Mouse (Mus musculus) midbrain, postnatal 0 days (tissue): ENCODE data around the gene Plod1. TPM values are rescaled to one million over a fixed set of nuclear protein-coding genes. Genes with fewer than 3 reads are reported as not detected.

Experiments used
- ATAC-seq: fragments of 200-750 bp; cut with Nextera tagmentation; 2 replicates; pipeline ENCODE4 v1.8.0; 2017; ENCODE audit warnings: moderate number of reproducible peaks, mild to moderate bottlenecking, moderate TSS enrichment, moderate library complexity; ENCODE audit not compliant: low FRiP score
- DNase-seq: peaks from one replicate; pipeline ENCODE4 v3.0.0-alpha.2; 2015; ENCODE audit warnings: low spot score
- H3K27ac ChIP-seq: fragments of 300-500 bp; sonication (generic); 2 replicates; pipeline ENCODE4 v1.5.1; 2014; ENCODE audit warnings: low read depth, mild to moderate bottlenecking, low read length, mixed read lengths
- H3K27me3 ChIP-seq: fragments of 300-500 bp; sonication (generic); 2 replicates; pipeline ENCODE4 v1.6.1; 2014; ENCODE audit warnings: low read length, control low read depth, mixed read lengths; ENCODE audit not compliant: insufficient read depth
- H3K36me3 ChIP-seq: fragments of 300-500 bp; sonication (generic); 2 replicates; pipeline ENCODE4 v1.6.1; 2014; ENCODE audit warnings: low read length, control low read depth, mixed read lengths; ENCODE audit not compliant: insufficient read depth
- H3K4me1 ChIP-seq: fragments of 300-500 bp; sonication (generic); 2 replicates; pipeline ENCODE4 v1.6.1; 2014; ENCODE audit warnings: mild to moderate bottlenecking, control low read depth, antibody characterized with exemption, low read length, mixed read lengths; ENCODE audit not compliant: insufficient read depth
- H3K4me2 ChIP-seq: fragments of 300-500 bp; sonication (generic); 2 replicates; pipeline ENCODE4 v1.6.1; 2014; ENCODE audit warnings: low read depth, mild to moderate bottlenecking, low read length, mixed read lengths; ENCODE audit not compliant: poor library complexity, severe bottlenecking
- H3K4me3 ChIP-seq: fragments of 300-500 bp; sonication (generic); 2 replicates; pipeline ENCODE4 v1.5.1; 2014; ENCODE audit warnings: low read depth, mild to moderate bottlenecking, low read length, moderate library complexity
- H3K9ac ChIP-seq: fragments of 300-500 bp; sonication (generic); replicated peaks from 2 replicates; pipeline ENCODE4 v1.6.1; 2014; ENCODE audit warnings: mild to moderate bottlenecking, low read length, moderate library complexity, mixed read lengths; ENCODE audit not compliant: poor library complexity, severe bottlenecking
- H3K9me3 ChIP-seq: fragments of 300-500 bp; sonication (generic); 2 replicates; pipeline ENCODE4 v1.6.1; 2016; ENCODE audit warnings: low read length, control low read depth
- CTCF ChIP-seq: IDR thresholded peaks from 2 replicates; pipeline ENCODE4 v1.5.1; 2016; ENCODE audit warnings: antibody characterized with exemption, mild to moderate bottlenecking
- WGBS: fragments of 180-500 bp; shearing (Covaris S2); extraction: QIAGEN DNeasy Blood & Tissue Kit; methylation state at CpG from one replicate; pipeline ENCODE4 v1.1.7; 2014; 5-methylcytosine and 5-hydroxymethylcytosine counted together
- polyA plus RNA-seq: library from polyadenylated mRNA; unstranded; fragments of >200 nt; fragmentation: Nextera tagmentation; extraction: Ambion mirVana; gene quantifications from 2 replicates; pipeline ENCODE4 v1.2.1, GENCODE M21; 2015
- total RNA-seq: library from RNA; depleted of rRNA; stranded (reverse); fragments of >200 nt; gene quantifications from 2 replicates; pipeline ENCODE4 v1.2.3, GENCODE M21; 2014

The Plod1 gene
- total and polyA plus RNA-seq, 2 experiments from 2014 or later, result 20.0 to 26.1 TPM

DNA sequence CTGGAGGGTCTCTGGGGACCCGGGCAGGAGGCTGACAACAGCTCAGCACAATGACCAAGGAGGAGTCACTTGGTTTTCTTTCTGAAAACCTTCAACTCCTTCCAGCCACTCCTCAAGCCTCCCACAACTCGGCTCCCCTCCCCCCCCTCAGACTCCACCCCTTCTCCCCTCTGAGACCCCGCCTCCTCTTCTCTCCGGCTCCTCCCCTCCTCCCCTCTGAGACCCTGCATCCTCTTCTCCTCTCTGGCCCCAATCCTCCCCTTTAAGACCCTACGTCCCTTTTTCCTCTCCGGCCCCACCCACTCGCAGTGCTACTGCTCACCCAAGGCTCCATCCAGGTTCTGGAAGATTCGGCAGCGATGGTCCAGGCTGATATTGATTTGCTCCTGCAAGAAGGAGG, 8.4 kb downstream of the Plod1 start:
- TF ChIP-seq CTCF, result no peak
- Histone ChIP-seq H3K4me1 (no peaks in the 10 kb centered on the region), H3K9ac (no peak overlapping the region), H3K9me3 (no peaks in the 10 kb centered on the region), H3K36me3 (no peaks in the 10 kb centered on the region), H3K4me3 (no peak overlapping the region), H3K27ac (no peak overlapping the region), H3K27me3 (no peaks in the 10 kb centered on the region), H3K4me2 (no peak overlapping the region)
- ATAC-seq (0 out of 2 replicates have a peak, but pooled peaks have one; percentile 31), DNase-seq (no peak)
- 15% methylated on average over 9 of the region's 9 CpGs for WGBS

DNA sequence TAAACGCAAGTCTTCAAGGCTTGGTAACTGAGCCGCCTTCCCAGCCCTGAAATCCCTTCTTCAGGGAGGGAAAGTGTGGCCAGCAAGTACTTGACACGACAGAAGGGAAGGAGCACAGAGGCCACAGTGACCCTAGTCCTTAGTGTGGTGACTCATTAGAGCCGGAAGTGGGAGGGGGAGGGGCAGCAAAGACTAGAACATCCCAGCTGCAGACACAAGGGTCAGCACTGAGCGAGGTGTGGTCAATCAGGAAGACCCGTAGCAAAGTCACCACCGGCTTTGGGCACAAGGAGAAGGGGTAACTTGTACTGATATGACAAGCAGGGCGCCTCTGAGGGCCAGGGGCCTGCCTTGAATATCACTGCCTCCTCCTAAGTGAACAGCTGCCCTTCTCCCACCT, 8.9 kb downstream of the Plod1 start:
- H3K4me2 ChIP-seq, result no peak overlapping the region
- no peak overlapping the region for H3K27ac ChIP-seq
- no peak overlapping the region for H3K9ac ChIP-seq
- H3K4me1 ChIP-seq, result no peaks in the 10 kb centered on the region
- no peaks in the 10 kb centered on the region for H3K9me3 ChIP-seq
- no peaks in the 10 kb centered on the region for H3K27me3 ChIP-seq
- no peak overlapping the region for H3K4me3 ChIP-seq
- H3K36me3 ChIP-seq, result no peaks in the 10 kb centered on the region
- WGBS, result 46% methylated on average over 8 of the region's 8 CpGs
- no peak for ATAC-seq
- no peak for TF ChIP-seq CTCF
- DNase-seq, result no peak

DNA sequence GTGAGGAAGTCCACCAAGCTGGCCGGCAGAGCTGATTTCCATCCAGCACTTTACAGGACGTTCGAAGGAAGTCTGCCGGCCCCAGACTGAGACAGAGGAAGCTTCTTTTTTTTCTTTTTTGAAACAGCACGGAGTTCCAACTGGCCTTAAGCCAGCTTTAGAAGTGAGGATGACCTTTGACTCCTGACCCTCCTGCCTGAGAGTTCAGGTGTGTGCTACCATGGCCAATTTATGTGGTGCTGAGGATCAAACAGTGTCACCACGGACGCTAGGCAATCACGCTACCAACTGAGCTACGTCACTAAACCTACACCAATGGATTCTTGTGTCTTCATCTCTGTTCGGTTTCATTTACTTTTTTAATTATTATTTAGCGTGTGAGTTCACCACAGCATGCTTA, 14.2 kb downstream of the Plod1 start:
- no peak for TF ChIP-seq CTCF
- H3K4me3 ChIP-seq, result no peak overlapping the region
- no peaks in the 10 kb centered on the region for H3K36me3 ChIP-seq
- ATAC-seq (no peak), DNase-seq (no peak)
- WGBS, result 76% methylated on average over 11 of the region's 11 CpGs
- no peaks in the 10 kb centered on the region for H3K27me3 ChIP-seq
- H3K4me1 ChIP-seq, result no peaks in the 10 kb centered on the region
- H3K4me2 ChIP-seq, result no peak overlapping the region
- H3K9ac ChIP-seq, result no peak overlapping the region
- H3K9me3 ChIP-seq, result no peaks in the 10 kb centered on the region
- no peak overlapping the region for H3K27ac ChIP-seq

DNA sequence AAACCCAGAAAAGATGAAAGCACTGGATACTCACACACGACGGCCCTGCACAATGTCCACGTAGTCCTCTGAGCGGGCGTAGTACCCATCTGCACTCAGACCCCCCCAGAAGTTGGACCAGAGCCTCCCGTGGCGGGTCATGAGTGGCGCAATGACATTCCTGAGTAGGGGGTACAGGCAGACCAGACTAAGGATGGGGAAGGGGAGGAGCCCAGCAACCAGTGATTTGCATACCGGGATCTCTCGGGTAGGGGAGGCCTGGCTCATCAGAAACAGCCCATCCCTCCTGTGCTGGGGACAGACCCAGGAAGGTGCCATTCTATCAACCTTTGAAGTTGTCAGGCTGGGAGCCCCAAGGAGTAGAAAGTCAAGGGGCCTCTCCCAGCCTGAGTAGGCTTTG, 15.6 kb downstream of the Plod1 start:
- Histone ChIP-seq H3K36me3 (no peaks in the 10 kb centered on the region), H3K9ac (no peak overlapping the region), H3K27ac (no peak overlapping the region), H3K4me3 (no peak overlapping the region), H3K9me3 (no peaks in the 10 kb centered on the region), H3K4me2 (no peak overlapping the region), H3K27me3 (no peaks in the 10 kb centered on the region), H3K4me1 (no peaks in the 10 kb centered on the region)
- no peak for TF ChIP-seq CTCF
- WGBS, result 24% methylated on average over 10 of the region's 10 CpGs
- ATAC-seq (no peak), DNase-seq (no peak)

DNA sequence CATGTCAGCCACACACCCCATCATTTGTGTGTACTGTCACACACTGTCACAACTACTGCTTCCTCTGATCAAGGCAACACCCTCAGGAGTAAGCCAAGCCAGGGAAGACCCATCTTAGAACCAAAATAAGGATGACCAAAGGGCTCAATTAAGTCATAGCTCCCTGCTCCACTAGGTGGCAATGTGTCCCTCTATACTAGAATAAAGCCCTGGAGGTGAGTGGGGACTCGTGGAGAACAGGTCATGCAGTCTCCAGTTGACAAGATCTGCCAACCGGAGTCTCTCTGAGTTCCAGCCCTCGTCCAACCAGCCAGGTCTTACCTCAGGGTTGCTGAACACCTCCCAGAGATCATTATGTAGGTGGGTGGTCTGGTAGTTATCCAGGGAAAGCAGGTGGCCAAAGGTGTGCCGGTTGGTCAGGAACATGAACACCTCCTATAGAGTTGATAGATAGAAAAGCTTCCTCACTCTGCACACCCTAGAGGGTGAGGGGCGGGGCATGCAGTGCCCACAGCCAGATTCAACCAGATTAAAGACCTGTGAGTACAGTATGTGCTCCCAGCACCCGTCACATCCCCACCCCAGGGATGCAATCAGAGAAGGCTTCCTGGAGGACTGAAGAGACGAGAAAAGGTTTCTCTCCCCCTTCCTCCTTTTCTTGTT, 18.0 kb downstream of the Plod1 start:
- WGBS, result 56% methylated on average over 7 of the region's 7 CpGs
- Histone ChIP-seq H3K4me2 (no peak overlapping the region), H3K27ac (no peak overlapping the region), H3K4me1 (no peaks in the 10 kb centered on the region), H3K9ac (no peak overlapping the region), H3K9me3 (no peaks in the 10 kb centered on the region), H3K27me3 (no peaks in the 10 kb centered on the region), H3K4me3 (no peak overlapping the region), H3K36me3 (no peaks in the 10 kb centered on the region)
- ATAC-seq (no peak), DNase-seq (peak; percentile 55)
- peak; percentile 69 for TF ChIP-seq CTCF

DNA sequence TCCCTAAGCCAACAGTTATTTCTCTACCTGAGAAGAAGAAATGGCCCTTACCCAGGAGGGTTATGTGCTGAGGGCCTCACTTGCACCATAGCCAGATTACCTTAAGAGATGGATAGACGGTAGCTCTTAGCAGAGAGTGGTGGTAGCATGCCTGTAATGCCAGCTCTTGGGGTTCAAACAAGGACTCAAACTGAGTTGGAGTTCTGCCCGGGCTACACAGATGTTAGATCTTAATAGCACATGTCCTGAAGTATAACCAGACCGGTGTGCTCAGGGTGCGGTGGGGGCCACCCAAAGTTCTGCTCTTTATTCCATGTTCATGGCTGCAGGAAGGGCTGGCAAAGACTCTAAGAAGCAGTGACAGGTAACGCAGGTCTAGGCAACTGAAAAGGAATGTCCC, 27.1 kb downstream of the Plod1 start:
- Histone ChIP-seq H3K9me3 (no peaks in the 10 kb centered on the region), H3K36me3 (no peaks in the 10 kb centered on the region), H3K9ac (no peak overlapping the region), H3K4me1 (no peaks in the 10 kb centered on the region), H3K4me3 (no peak overlapping the region), H3K27ac (no peak overlapping the region), H3K27me3 (no peaks in the 10 kb centered on the region), H3K4me2 (no peak overlapping the region)
- ATAC-seq (no peak), DNase-seq (no peak)
- no peak for TF ChIP-seq CTCF
- 92% methylated on average over 5 of the region's 5 CpGs for WGBS
